Mouse (Mus musculus): ENCODE data around the gene Kcna10.

GRCm38 (mm10) chr3:107183178-107183577 lies 322 bp downstream of the Kcna10 start:
- TF ChIP-seq CTCF (IDR thresholded peaks at IDR 0.05; ENCODE audit: low read depth) (no peak), EP300 (IDR thresholded peaks at IDR 0.05; ENCODE audit: low read depth) (no peak)

All from liver, postnatal 0 days (tissue).